Mouse (Mus musculus): Measurements from ENCODE around the gene Vsir.

DNA sequence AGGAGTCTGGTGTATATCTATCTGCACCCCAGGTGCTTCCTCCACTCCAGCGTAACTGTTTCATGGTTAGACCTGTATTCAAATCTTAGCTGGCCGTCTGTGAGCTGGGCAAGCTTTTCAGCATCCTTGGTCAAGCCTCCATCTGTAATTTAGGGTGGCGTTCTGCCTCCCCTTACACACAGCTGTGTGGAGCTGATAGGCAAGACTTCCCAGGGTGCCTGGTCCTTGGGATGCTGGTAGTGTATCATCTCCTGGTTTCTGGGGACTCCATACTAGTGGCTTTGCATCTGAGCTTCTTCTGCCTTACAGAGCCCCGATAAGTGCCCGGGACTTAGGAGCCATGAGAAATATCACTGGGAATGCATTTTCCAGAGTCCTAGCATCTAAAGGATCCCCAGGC lies 3.0 kb downstream of the Vsir start:
- TF ChIP-seq CTCF (IDR thresholded peaks at IDR 0.05; ENCODE audit: control insufficient read depth, insufficient read depth, low read length) (no peak), POLR2A (IDR thresholded peaks at IDR 0.05; ENCODE audit: borderline replicate concordance, control insufficient read depth, low read depth, low read length) (no peak)

All from bone marrow, adult 2 months (tissue).